Mouse (Mus musculus) hindbrain, embryonic 14.5 days (tissue): Measurements from ENCODE around the gene Olfr374. TPM values are rescaled to one million over a fixed set of nuclear protein-coding genes. Genes with fewer than 3 reads are reported as not detected.

Experiments used
- ATAC-seq: fragments of 200-750 bp; cut with Nextera tagmentation; 2 replicates; pipeline ENCODE4 v1.8.0; 2017; ENCODE audit warnings: moderate number of reproducible peaks, mild to moderate bottlenecking, moderate TSS enrichment, moderate library complexity; ENCODE audit not compliant: low FRiP score
- DNase-seq: peaks from one replicate; pipeline ENCODE4 v3.0.0-alpha.2; 2015; ENCODE audit warnings: low spot score
- H3K27ac ChIP-seq: fragments of 300-500 bp; sonication (generic); 2 replicates; pipeline ENCODE4 v1.5.1; 2014; ENCODE audit warnings: mild to moderate bottlenecking, moderate library complexity
- H3K27me3 ChIP-seq: fragments of 300-500 bp; sonication (generic); 2 replicates; pipeline ENCODE4 v1.6.1; 2014; ENCODE audit warnings: mild to moderate bottlenecking, low read length, mixed read lengths; ENCODE audit not compliant: control insufficient read depth, insufficient read depth
- H3K36me3 ChIP-seq: fragments of 300-500 bp; sonication (generic); replicated peaks from 2 replicates; pipeline ENCODE4 v1.6.1; 2014; ENCODE audit not compliant: control insufficient read depth, insufficient read depth
- H3K4me1 ChIP-seq: fragments of 300-500 bp; sonication (generic); replicated peaks from 2 replicates; pipeline ENCODE4 v1.6.1; 2014; ENCODE audit warnings: antibody characterized with exemption, low read length, mixed read lengths; ENCODE audit not compliant: control insufficient read depth, insufficient read depth
- H3K4me2 ChIP-seq: fragments of 300-500 bp; sonication (generic); replicated peaks from 2 replicates; pipeline ENCODE4 v1.6.1; 2014; ENCODE audit warnings: mild to moderate bottlenecking, moderate library complexity
- H3K4me3 ChIP-seq: fragments of 300-500 bp; sonication (generic); replicated peaks from 2 replicates; pipeline ENCODE4 v1.5.1; 2014; ENCODE audit warnings: mild to moderate bottlenecking, low read length
- H3K9ac ChIP-seq: fragments of 300-500 bp; sonication (generic); 2 replicates; pipeline ENCODE4 v1.6.1; 2014
- H3K9me3 ChIP-seq: fragments of 300-500 bp; sonication (generic); 2 replicates; pipeline ENCODE4 v1.6.1; 2016; ENCODE audit warnings: low read length; ENCODE audit not compliant: control insufficient read depth
- WGBS: fragments of 180-500 bp; shearing (Covaris S2); extraction: QIAGEN DNeasy Blood & Tissue Kit; methylation state at CpG from one replicate; pipeline ENCODE4 v1.1.7; 2014; 5-methylcytosine and 5-hydroxymethylcytosine counted together
- polyA plus RNA-seq: library from polyadenylated mRNA; unstranded; fragments of >200 nt; fragmentation: Nextera tagmentation; extraction: Ambion mirVana; gene quantifications from 2 replicates; pipeline ENCODE4 v1.2.1, GENCODE M21; 2014

The Olfr374 gene
- polyA plus RNA-seq, 1 experiment from 2014 or later, result not detected

DNA sequence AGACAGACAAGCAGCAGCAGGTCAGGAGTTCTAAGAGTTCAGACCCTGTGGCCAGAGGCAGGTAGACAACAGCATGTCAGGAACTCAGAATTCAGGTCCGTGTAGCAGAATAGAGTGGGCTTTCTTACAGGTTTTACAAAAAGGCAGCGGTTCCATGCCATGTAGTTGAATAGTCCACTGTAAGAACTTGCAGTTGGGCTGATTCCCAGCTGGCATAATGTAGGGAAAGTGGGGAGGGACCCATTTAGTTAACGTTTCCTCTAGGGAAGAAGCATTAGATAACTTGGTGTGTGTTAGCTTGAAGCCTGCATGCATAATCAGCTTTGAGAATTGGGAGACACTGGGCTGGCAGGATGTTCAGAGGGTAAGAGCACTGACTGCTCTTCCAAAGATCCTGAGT is 51.9 kb downstream of the Olfr374 start:
- Histone ChIP-seq H3K9ac (no peak overlapping the region), H3K4me2 (no peak overlapping the region), H3K4me1 (peaks cover 22% of the 10 kb centered on the region), H3K27me3 (no peaks in the 10 kb centered on the region), H3K9me3 (no peaks in the 10 kb centered on the region), H3K4me3 (no peak overlapping the region), H3K36me3 (no peaks in the 10 kb centered on the region), H3K27ac (no peak overlapping the region)
- no peak for DNase-seq
- ATAC-seq, result no peak
- WGBS, result 87% methylated on average over 3 of the region's 3 CpGs

DNA sequence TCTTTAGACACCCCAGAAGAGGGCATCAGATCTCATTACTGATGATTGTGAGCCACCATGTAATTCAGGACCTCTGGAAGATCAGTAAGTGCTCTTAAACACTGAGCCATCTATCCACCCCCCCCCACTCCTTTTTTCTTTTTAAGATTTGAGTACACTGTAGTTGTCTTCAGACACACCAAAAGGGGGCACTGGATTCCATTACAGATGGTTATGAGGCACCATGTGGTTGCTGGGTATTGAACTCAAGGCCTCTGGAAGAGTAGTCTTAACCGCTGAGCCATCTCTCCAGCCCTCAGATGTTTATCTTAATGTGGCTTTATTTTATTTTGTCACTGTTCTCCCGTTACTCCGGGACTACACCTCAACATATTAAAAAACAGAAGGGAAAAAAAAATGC is 53.2 kb downstream of the Olfr374 start:
- Histone ChIP-seq H3K36me3 (no peaks in the 10 kb centered on the region; the same call in 1 of the 2 replicates), H3K4me3 (peak overlapping the region; percentile 42), H3K4me2 (peak overlapping the region; percentile 72), H3K9ac (peak overlapping the region; percentile 61; the same call in 1 of the 2 replicates), H3K4me1 (peaks cover 22% of the 10 kb centered on the region), H3K27ac (no peak overlapping the region; the same call in 1 of the 2 replicates), H3K9me3 (no peaks in the 10 kb centered on the region), H3K27me3 (no peaks in the 10 kb centered on the region)
- DNase-seq (no peak), ATAC-seq (no peak)
- 78% methylated on average over 3 of the region's 3 CpGs for WGBS

DNA sequence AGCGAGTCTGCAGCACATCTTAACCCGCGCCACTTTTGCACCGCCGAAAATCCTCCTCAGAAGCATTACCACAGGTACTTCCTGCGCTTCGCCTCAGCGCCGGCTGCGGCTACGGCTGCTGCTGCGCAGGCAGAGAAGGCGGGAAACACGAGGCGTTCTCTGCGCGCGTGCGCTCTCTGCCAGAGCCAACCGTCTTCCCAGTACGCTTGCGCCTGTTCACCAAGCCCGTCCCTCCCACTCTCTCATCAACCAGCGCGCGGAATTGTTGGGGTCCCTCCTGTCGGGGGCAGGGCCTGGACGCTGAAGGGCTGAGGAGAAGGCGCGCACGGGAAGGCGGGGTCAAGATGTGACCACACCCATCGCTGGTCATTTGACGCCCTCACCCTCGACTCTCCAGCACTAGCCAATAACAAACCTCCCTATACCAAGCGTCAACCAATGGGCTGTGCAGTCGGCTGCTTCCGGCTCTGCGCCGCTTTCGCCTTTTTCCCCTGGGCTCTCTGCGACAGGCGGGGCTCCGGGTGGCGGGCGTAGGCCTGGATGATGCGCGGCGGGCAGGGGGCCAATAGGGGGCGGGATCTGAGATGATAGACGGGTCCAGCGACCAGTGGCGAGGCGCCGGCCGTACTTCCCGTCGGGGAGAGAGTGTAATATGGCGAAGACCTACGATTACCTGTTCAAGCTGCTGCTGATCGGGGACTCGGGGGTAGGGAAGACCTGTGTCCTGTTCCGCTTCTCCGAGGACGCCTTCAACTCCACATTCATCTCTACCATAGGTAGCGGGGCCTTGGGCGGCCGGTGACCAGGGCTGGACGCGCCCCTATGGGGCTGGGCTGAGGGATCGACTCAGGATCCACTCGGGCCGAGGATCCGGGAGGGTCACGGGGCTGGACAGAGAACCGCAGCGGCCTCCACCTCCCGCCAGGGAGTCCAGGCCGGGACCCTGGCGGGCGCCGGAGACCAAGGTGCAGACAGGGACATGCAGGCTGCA is 54.2 kb downstream of the Olfr374 start, which contains the start of gene Rab8a:
TSS of gene Rab8a (plus strand) at position 494 of the 991 bp plus-strand sequence.
- ATAC-seq, result peak; percentile 99
- peak within 1 kb of the TSS; percentile 92 for H3K9ac ChIP-seq
- H3K27me3 ChIP-seq, result no peaks in the 10 kb centered on the region
- no peaks in the 10 kb centered on the region; the same call in 1 of the 2 replicates for H3K36me3 ChIP-seq
- H3K4me3 ChIP-seq, result peak within 1 kb of the TSS; percentile 82
- peaks cover 22% of the 10 kb centered on the region for H3K4me1 ChIP-seq
- peak within 1 kb of the TSS; percentile 82 for H3K27ac ChIP-seq
- no peaks in the 10 kb centered on the region for H3K9me3 ChIP-seq
- H3K4me2 ChIP-seq, result peak within 1 kb of the TSS; percentile 87
- DNase-seq, result peak; percentile 98
- under 1% methylated on average over 80 of the region's 82 CpGs for WGBS

DNA sequence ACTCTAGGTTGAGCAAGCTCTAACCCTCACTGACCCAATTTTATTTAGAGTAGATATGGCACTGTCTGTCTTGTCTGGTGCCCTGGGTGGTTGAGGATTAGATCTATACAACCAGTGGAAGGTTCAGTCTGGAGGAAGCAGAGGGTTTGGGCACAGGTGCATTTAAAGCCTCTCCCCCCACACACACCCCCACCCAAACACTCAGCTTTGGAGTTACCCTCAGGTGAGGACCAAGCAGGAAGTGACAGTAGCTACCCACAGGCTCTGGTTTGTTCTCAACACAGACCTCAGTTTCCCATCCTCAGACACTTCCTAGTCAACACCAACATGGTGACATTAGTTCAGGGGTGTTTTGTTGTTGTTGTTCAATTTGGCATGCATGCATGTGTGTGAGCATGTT is 56.0 kb downstream of the Olfr374 start:
- no peaks in the 10 kb centered on the region for H3K9me3 ChIP-seq
- no peak overlapping the region for H3K4me2 ChIP-seq
- H3K36me3 ChIP-seq, result no peaks in the 10 kb centered on the region; the same call in 1 of the 2 replicates
- H3K27ac ChIP-seq, result no peak overlapping the region
- H3K27me3 ChIP-seq, result no peaks in the 10 kb centered on the region
- no peak overlapping the region for H3K4me3 ChIP-seq
- peaks cover 22% of the 10 kb centered on the region for H3K4me1 ChIP-seq
- ATAC-seq, result no peak
- DNase-seq, result no peak
- no peak overlapping the region for H3K9ac ChIP-seq

Other genes starting within 250 kb of the Olfr374 start
- 9.8 and 10.4 TPM in 2 replicates for gene Zfp709, start 225.0 kb upstream of the Olfr374 start, polyA plus RNA-seq
- gene Zfp882, start 198.4 kb upstream of the Olfr374 start, polyA plus RNA-seq, result 15.8 and 17.1 TPM in 2 replicates
- 35.3 and 37.8 TPM in 2 replicates for gene Zfp617, start 198.4 kb upstream of the Olfr374 start, polyA plus RNA-seq
- 18.8 and 25.4 TPM in 2 replicates for gene Zfp961, start 156.0 kb upstream of the Olfr374 start, polyA plus RNA-seq
- gene Cyp4f18, start 97.4 kb upstream of the Olfr374 start, polyA plus RNA-seq, result 0.20 and 0.53 TPM in 2 replicates
- not detected in 2 replicates for gene Olfr372, start 65.8 kb upstream of the Olfr374 start, polyA plus RNA-seq
- gene Olfr373, start 23.9 kb upstream of the Olfr374 start, polyA plus RNA-seq, result not detected in 2 replicates
- 177 and 186 TPM in 2 replicates for gene Tpm4, start 27.9 kb downstream of the Olfr374 start, polyA plus RNA-seq
- 60.4 and 68.9 TPM in 2 replicates for gene Rab8a, start 54.2 kb downstream of the Olfr374 start, polyA plus RNA-seq
- not detected in 2 replicates for gene Hsh2d, start 82.6 kb downstream of the Olfr374 start, polyA plus RNA-seq
- gene Cib3, start 105.8 kb downstream of the Olfr374 start, polyA plus RNA-seq, result not detected in 2 replicates
- gene Gm11034, start 106.6 kb downstream of the Olfr374 start, polyA plus RNA-seq, result not detected in 2 replicates
- 62.7 and 70.1 TPM in 2 replicates for gene Fam32a, start 112.7 kb downstream of the Olfr374 start, polyA plus RNA-seq
- gene Ap1m1, start 133.0 kb downstream of the Olfr374 start, polyA plus RNA-seq, result 212 and 221 TPM in 2 replicates
- gene Gm10282, start 198.2 kb downstream of the Olfr374 start, polyA plus RNA-seq, result 13.1 and 14.3 TPM in 2 replicates
- gene Klf2, start 212.0 kb downstream of the Olfr374 start, polyA plus RNA-seq, result 6.8 and 9.5 TPM in 2 replicates